20 mouse cellular contexts compared by ENCODE assay signal in the genomic region with DNA sequence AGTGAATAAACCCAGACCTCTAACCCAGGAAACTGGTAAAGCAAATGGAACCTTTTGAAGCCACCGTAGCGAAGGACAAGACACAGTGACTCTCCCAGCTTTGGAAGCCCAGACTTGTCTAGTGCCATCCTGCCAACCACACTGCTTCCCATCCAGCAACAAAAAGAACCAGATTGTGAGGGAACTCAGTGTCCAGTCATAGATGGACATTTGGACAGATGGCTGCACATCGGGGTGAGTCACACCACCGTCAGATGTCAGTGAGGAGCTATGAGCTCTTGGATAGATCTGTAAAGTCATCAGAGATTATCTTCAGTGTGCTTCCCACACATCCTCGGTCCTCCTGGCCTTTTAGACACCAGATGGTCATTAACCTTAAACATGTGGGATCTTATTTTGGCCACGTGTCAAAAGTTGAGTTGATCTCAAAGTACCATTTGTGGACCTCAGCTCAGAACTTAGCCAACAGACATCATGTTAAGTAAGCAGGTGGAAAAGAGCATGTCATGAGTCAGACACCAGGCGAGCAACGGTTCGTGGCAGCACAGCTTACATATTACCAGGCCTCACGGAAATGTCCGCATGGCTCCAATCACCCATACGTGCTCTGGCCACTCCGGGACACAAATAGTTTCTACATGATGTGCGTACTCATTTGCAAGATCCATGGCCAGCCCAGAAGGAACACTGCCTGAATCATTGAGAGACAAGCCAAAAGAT.
DNase-seq lines count a peak whose midpoint lies in the region; ATAC-seq and TF ChIP-seq lines count a peak whose summit lies in the region.
"Had no signal": no experiment of that assay in that cellular context is flagged by ENCODE, and none has a peak within 500 bp of the region (broad histone marks: within the 10 kb centered on the region; RNA-seq: fewer than 3 reads in every experiment).

No protein-coding gene starts in this region.

- H3K9me3 ChIP-seq in stomach, postnatal 0 days (ENCODE audit: control insufficient read depth, low read length) = no peaks in the 10 kb centered on the region
- H3K9me3 ChIP-seq: forebrain, embryonic 12.5 days; heart, embryonic 15.5 days; midbrain, embryonic 15.5 days had no signal

- TF ChIP-seq CTCF in stomach, postnatal 0 days (IDR thresholded peaks at IDR 0.05; ENCODE audit: low read depth) = no peak
- no peak for TF ChIP-seq CTCF in gastrocnemius, adult 2 months (IDR thresholded peaks at IDR 0.05)

- H3K9ac ChIP-seq in stomach, postnatal 0 days (ENCODE audit: low read length) = no peak overlapping the region
- H3K9ac ChIP-seq: forebrain, embryonic 12.5 days; heart, embryonic 15.5 days; midbrain, embryonic 15.5 days had no signal

- intact Hi-C loops in gastrocnemius, adult 2 months (cut with DNase I) = no loop called here
- intact Hi-C loops in heart, postnatal 36 days (cut with DNase I) = no loop called here

- ATAC-seq in stomach, postnatal 0 days (ENCODE audit: low FRiP score, low TSS enrichment) = peak; percentile 22; the same call in 1 of the 2 replicates
- ATAC-seq: hindbrain, embryonic 16.5 days; intestine, postnatal 0 days; midbrain, embryonic 15.5 days had no signal

- H3K36me3 ChIP-seq in stomach, postnatal 0 days (ENCODE audit: control insufficient read depth, insufficient read depth, low read length) = no peaks in the 10 kb centered on the region
- H3K36me3 ChIP-seq: forebrain, embryonic 12.5 days; G1E; heart, embryonic 15.5 days; midbrain, embryonic 15.5 days had no signal

- no peak overlapping the region for H3K27ac ChIP-seq in stomach, postnatal 0 days (replicated peaks)
- no peak overlapping the region for H3K27ac ChIP-seq in gastrocnemius, adult 2 months
- H3K27ac ChIP-seq: forebrain, embryonic 12.5 days; heart, embryonic 15.5 days; kidney, postnatal 0 days; midbrain, embryonic 15.5 days had no signal

- no peak overlapping the region for H3K4me2 ChIP-seq in stomach, postnatal 0 days (replicated peaks; ENCODE audit: low read depth)
- H3K4me2 ChIP-seq: forebrain, embryonic 12.5 days; heart, embryonic 15.5 days; midbrain, embryonic 15.5 days had no signal

- H3K4me3 ChIP-seq in stomach, postnatal 0 days (ENCODE audit: low read depth, low read length) = no peak overlapping the region
- no peak overlapping the region for H3K4me3 ChIP-seq in gastrocnemius, adult 2 months
- H3K4me3 ChIP-seq: forebrain, embryonic 12.5 days; heart, embryonic 15.5 days; midbrain, embryonic 15.5 days had no signal

- DNase-seq in cerebellum, adult 11-12 months = peak; percentile 15
- DNase-seq in cerebellum, postnatal 4 days (ENCODE audit: low spot score in 2 of 2) = no peak
- peak; percentile 13 for DNase-seq in testis, postnatal 14 days (ENCODE audit: low spot score)
- DNase-seq in testis, postnatal 10 days (ENCODE audit: low spot score) = no peak
- DNase-seq in cerebellum, postnatal 10 days = peak; percentile 23 to 32
- no peak for DNase-seq in stomach, postnatal 0 days (ENCODE audit: low spot score)
- no peak for DNase-seq in gastrocnemius, adult 2 months
- no peak for DNase-seq in heart, postnatal 36 days
- DNase-seq: embryo, embryonic 11 days; liver; lung, postnatal 36 days; right cerebral cortex, postnatal 4 days; thymus, postnatal 36 days had no signal

- H3K27me3 ChIP-seq in stomach, postnatal 0 days (ENCODE audit: control insufficient read depth, insufficient read depth, low read length) = no peaks in the 10 kb centered on the region
- H3K27me3 ChIP-seq: forebrain, embryonic 12.5 days; midbrain, embryonic 15.5 days had no signal

- 79% methylated on average over 14 of the region's 14 CpGs for WGBS in stomach, postnatal 0 days

- no peaks in the 10 kb centered on the region for H3K4me1 ChIP-seq in stomach, postnatal 0 days (replicated peaks; ENCODE audit: control insufficient read depth, insufficient read depth)

- TF ChIP-seq EP300 in stomach, postnatal 0 days (optimal IDR thresholded peaks at IDR 0.05) = no peak

Comparison
In these comparisons a context has a peak if more than half of its experiments do, and no peak if none do; other contexts are left out.
1. DNase-seq: peak in cerebellum, adult 11-12 months (single experiment), testis, postnatal 14 days (single experiment) and cerebellum, postnatal 10 days (2 of 2); none in cerebellum, postnatal 4 days (0 of 2), testis, postnatal 10 days (single experiment), stomach, postnatal 0 days (single experiment), gastrocnemius, adult 2 months (single experiment) and heart, postnatal 36 days (0 of 2).